ENCODE assay signal across 15 mouse cellular contexts in genomic region chr1:137991936-137992335, GRCm38 (mm10).
"Had no signal": no experiment of that assay in that cellular context is flagged by ENCODE, and none has a peak within 500 bp of the region (broad histone marks: within the 10 kb centered on the region; RNA-seq: fewer than 3 reads in every experiment).

No protein-coding gene starts in this region.

- H3K4me1 ChIP-seq: neural tube, embryonic 15.5 days; stomach, embryonic 15.5 days had no signal

- DNase-seq: retina, postnatal 1 day; right cerebral cortex, adult 18-20 months; right cerebral cortex, postnatal 14 days; right cerebral cortex, postnatal 25 days; right cerebral cortex, postnatal 4 days; spleen, adult 18-20 months; thymus, adult 18-20 months; thymus, adult 2 months; thymus, postnatal 14 days; thymus, postnatal 25 days; thymus, postnatal 36 days; thymus, postnatal 4 days had no signal

- H3K36me3 ChIP-seq: neural tube, embryonic 15.5 days; stomach, embryonic 15.5 days had no signal

- H3K27ac ChIP-seq: neural tube, embryonic 15.5 days; stomach, embryonic 15.5 days; stomach, postnatal 0 days had no signal

- H3K9ac ChIP-seq: neural tube, embryonic 15.5 days; stomach, embryonic 15.5 days had no signal

- H3K4me3 ChIP-seq: neural tube, embryonic 15.5 days; stomach, embryonic 15.5 days had no signal

- H3K27me3 ChIP-seq: neural tube, embryonic 15.5 days; stomach, embryonic 15.5 days had no signal

- H3K4me2 ChIP-seq: neural tube, embryonic 15.5 days; stomach, embryonic 15.5 days had no signal

- H3K9me3 ChIP-seq: neural tube, embryonic 15.5 days; stomach, embryonic 15.5 days had no signal
